Mouse (Mus musculus): ENCODE data around the gene Tspan4. TPM values are rescaled to one million over a fixed set of nuclear protein-coding genes. Genes with fewer than 3 reads are reported as not detected.

The Tspan4 gene
- polyA plus RNA-seq, 1 experiment from 2014 or later = 39.7 TPM

- Histone ChIP-seq H3K4me2 (replicated peaks; ENCODE audit: low read depth) (peak within 1 kb of the TSS; percentile 80), H3K27me3 (replicated peaks; ENCODE audit: control insufficient read depth, insufficient read depth, low read length) (peaks cover 11% of the 10 kb centered on the region), H3K4me3 (ENCODE audit: low read depth, low read length) (peak within 1 kb of the TSS; percentile 66), H3K9me3 (ENCODE audit: control insufficient read depth) (no peaks in the 10 kb centered on the region), H3K4me1 (replicated peaks; ENCODE audit: control insufficient read depth, insufficient read depth, low read length) (peaks cover 14% of the 10 kb centered on the region), H3K36me3 (ENCODE audit: control insufficient read depth, insufficient read depth) (peaks cover 26% of the 10 kb centered on the region), H3K9ac (ENCODE audit: low read depth, low read length) (peak within 1 kb of the TSS; percentile 67), H3K27ac (ENCODE audit: low read depth, low read length) (peak within 1 kb of the TSS; percentile 73)
- peak; percentile 70 for ATAC-seq
- no peak for TF ChIP-seq CTCF (IDR thresholded peaks at IDR 0.05; ENCODE audit: low read depth)
- 1% methylated on average over 47 of the region's 52 CpGs for WGBS
Observed at GRCm38 (mm10) chr7:141467230-141468030, 7.6 kb upstream of the Tspan4 start, which contains the start of gene Cd151. Gene Cd151 (plus strand): TSS chr7:141467392.

- Histone ChIP-seq H3K27ac (ENCODE audit: low read depth, low read length) (peak overlapping the region; percentile 73), H3K9ac (ENCODE audit: low read depth, low read length) (peak overlapping the region; percentile 67), H3K27me3 (replicated peaks; ENCODE audit: control insufficient read depth, insufficient read depth, low read length) (peaks cover 11% of the 10 kb centered on the region), H3K4me2 (replicated peaks; ENCODE audit: low read depth) (peak overlapping the region; percentile 80), H3K36me3 (ENCODE audit: control insufficient read depth, insufficient read depth) (peaks cover 31% of the 10 kb centered on the region), H3K4me3 (ENCODE audit: low read depth, low read length) (peak overlapping the region; percentile 66), H3K9me3 (ENCODE audit: control insufficient read depth) (no peaks in the 10 kb centered on the region), H3K4me1 (replicated peaks; ENCODE audit: control insufficient read depth, insufficient read depth, low read length) (peaks cover 14% of the 10 kb centered on the region)
- WGBS = 10% methylated on average over 5 of the region's 5 CpGs
- no peak for TF ChIP-seq CTCF (IDR thresholded peaks at IDR 0.05; ENCODE audit: low read depth)
- ATAC-seq = peak; percentile 5; the same call in 1 of the 2 replicates
Observed at GRCm38 (mm10) chr7:141468164-141468521, 6.9 kb upstream of the Tspan4 start.

- peak overlapping the region; percentile 73 for H3K27ac ChIP-seq (ENCODE audit: low read depth, low read length)
- ATAC-seq = peak; percentile 69
- peaks cover 11% of the 10 kb centered on the region for H3K27me3 ChIP-seq (replicated peaks; ENCODE audit: control insufficient read depth, insufficient read depth, low read length)
- peak overlapping the region; percentile 66 for H3K4me3 ChIP-seq (ENCODE audit: low read depth, low read length)
- peaks cover 14% of the 10 kb centered on the region for H3K4me1 ChIP-seq (replicated peaks; ENCODE audit: control insufficient read depth, insufficient read depth, low read length)
- H3K9me3 ChIP-seq (ENCODE audit: control insufficient read depth) = no peaks in the 10 kb centered on the region
- TF ChIP-seq CTCF (IDR thresholded peaks at IDR 0.05; ENCODE audit: low read depth) = peak; percentile 75
- H3K4me2 ChIP-seq (replicated peaks; ENCODE audit: low read depth) = peak overlapping the region; percentile 80
- peak overlapping the region; percentile 67 for H3K9ac ChIP-seq (ENCODE audit: low read depth, low read length)
- 3% methylated on average over 8 of the region's 8 CpGs for WGBS
- H3K36me3 ChIP-seq (ENCODE audit: control insufficient read depth, insufficient read depth) = peaks cover 31% of the 10 kb centered on the region
Observed at GRCm38 (mm10) chr7:141468522-141469211, 6.4 kb upstream of the Tspan4 start.

- H3K9ac ChIP-seq (ENCODE audit: low read depth, low read length) = peak overlapping the region; percentile 26; the same call in 1 of the 2 replicates
- ATAC-seq = no peak
- H3K4me2 ChIP-seq (replicated peaks; ENCODE audit: low read depth) = peak overlapping the region; percentile 80
- TF ChIP-seq CTCF (IDR thresholded peaks at IDR 0.05; ENCODE audit: low read depth) = no peak
- peaks cover 18% of the 10 kb centered on the region for H3K4me1 ChIP-seq (replicated peaks; ENCODE audit: control insufficient read depth, insufficient read depth, low read length)
- peak overlapping the region; percentile 66; the same call in 1 of the 2 replicates for H3K4me3 ChIP-seq (ENCODE audit: low read depth, low read length)
- 83% methylated on average over 6 of the region's 6 CpGs for WGBS
- H3K36me3 ChIP-seq (ENCODE audit: control insufficient read depth, insufficient read depth) = peaks cover 31% of the 10 kb centered on the region
- H3K9me3 ChIP-seq (ENCODE audit: control insufficient read depth) = no peaks in the 10 kb centered on the region
- H3K27ac ChIP-seq (ENCODE audit: low read depth, low read length) = peak overlapping the region; percentile 73
- H3K27me3 ChIP-seq (replicated peaks; ENCODE audit: control insufficient read depth, insufficient read depth, low read length) = peaks cover 8% of the 10 kb centered on the region
Observed at GRCm38 (mm10) chr7:141469352-141469751, 5.7 kb upstream of the Tspan4 start.

GRCm38 (mm10) chr7:141469901-141470636 is 5.0 kb upstream of the Tspan4 start:
- Histone ChIP-seq H3K27me3 (replicated peaks; ENCODE audit: control insufficient read depth, insufficient read depth, low read length) (0 out of 2 replicates have a peak, but pooled peaks cover under 1% of the 10 kb centered on the region), H3K27ac (ENCODE audit: low read depth, low read length) (peak overlapping the region; percentile 73; the same call in 1 of the 2 replicates), H3K4me1 (replicated peaks; ENCODE audit: control insufficient read depth, insufficient read depth, low read length) (peaks cover 20% of the 10 kb centered on the region), H3K9ac (ENCODE audit: low read depth, low read length) (no peak overlapping the region), H3K4me3 (ENCODE audit: low read depth, low read length) (no peak overlapping the region), H3K36me3 (ENCODE audit: control insufficient read depth, insufficient read depth) (peaks cover 31% of the 10 kb centered on the region), H3K9me3 (ENCODE audit: control insufficient read depth) (no peaks in the 10 kb centered on the region), H3K4me2 (replicated peaks; ENCODE audit: low read depth) (no peak overlapping the region)
- ATAC-seq = no peak
- 93% methylated on average over 18 of the region's 18 CpGs for WGBS
- TF ChIP-seq CTCF (IDR thresholded peaks at IDR 0.05; ENCODE audit: low read depth) = no peak

- Histone ChIP-seq H3K4me3 (ENCODE audit: low read depth, low read length) (no peak overlapping the region), H3K36me3 (ENCODE audit: control insufficient read depth, insufficient read depth) (peaks cover 31% of the 10 kb centered on the region), H3K4me1 (replicated peaks; ENCODE audit: control insufficient read depth, insufficient read depth, low read length) (peaks cover 20% of the 10 kb centered on the region), H3K27me3 (replicated peaks; ENCODE audit: control insufficient read depth, insufficient read depth, low read length) (no peaks in the 10 kb centered on the region), H3K9me3 (ENCODE audit: control insufficient read depth) (no peaks in the 10 kb centered on the region), H3K27ac (ENCODE audit: low read depth, low read length) (no peak overlapping the region), H3K9ac (ENCODE audit: low read depth, low read length) (no peak overlapping the region), H3K4me2 (replicated peaks; ENCODE audit: low read depth) (no peak overlapping the region)
- WGBS = 88% methylated on average over 10 of the region's 10 CpGs
- TF ChIP-seq CTCF (IDR thresholded peaks at IDR 0.05; ENCODE audit: low read depth) = no peak
- no peak for ATAC-seq
Observed at GRCm38 (mm10) chr7:141470637-141470944, 4.4 kb upstream of the Tspan4 start.
